Mouse (Mus musculus): ENCODE results near the gene Rpl13. TPM values are rescaled to one million over a fixed set of nuclear protein-coding genes. Genes with fewer than 3 reads are reported as not detected.

The Rpl13 gene
- polyA plus RNA-seq, 1 experiment: 864 TPM

DNA sequence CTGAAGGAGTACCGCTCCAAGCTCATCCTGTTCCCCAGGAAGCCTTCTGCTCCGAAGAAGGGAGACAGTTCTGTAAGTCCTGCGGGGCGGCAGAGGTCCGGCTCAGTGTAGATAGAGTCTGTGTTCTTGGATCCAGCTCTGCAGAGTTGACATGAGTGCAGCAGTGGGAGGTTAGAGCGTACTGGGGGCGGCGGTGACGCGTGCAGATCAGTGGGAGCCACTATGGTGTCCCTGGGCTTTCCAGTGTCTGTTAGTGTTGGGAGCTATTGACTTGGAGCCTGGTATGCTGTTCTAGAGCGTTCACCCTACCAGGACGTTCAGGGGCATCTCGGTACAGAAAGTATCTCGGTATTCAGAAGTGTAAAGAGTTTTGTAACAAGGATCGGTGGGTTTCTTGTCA is 1.1 kb downstream of the Rpl13 start:
- no peak for DNase-seq
- Histone ChIP-seq H3K27ac (ENCODE audit: insufficient read depth, low read length) (no peak overlapping the region), H3K4me1 (ENCODE audit: control insufficient read depth, insufficient read depth, low read length) (0 out of 2 replicates have a peak, but pooled peaks cover 2% of the 10 kb centered on the region), H3K27me3 (ENCODE audit: control insufficient read depth, insufficient read depth, low read length) (no peaks in the 10 kb centered on the region), H3K4me3 (replicated peaks; ENCODE audit: insufficient read depth, low read depth, low read length) (peak overlapping the region; percentile 58)
- no peak for TF ChIP-seq POLR2A (IDR thresholded peaks at IDR 0.05; ENCODE audit: borderline replicate concordance, insufficient read depth, low read length)
- TF ChIP-seq CTCF (IDR thresholded peaks at IDR 0.05; ENCODE audit: borderline replicate concordance, insufficient read depth, low read depth, low read length): no peak
- WGBS: 6% methylated on average over 15 of the region's 15 CpGs

DNA sequence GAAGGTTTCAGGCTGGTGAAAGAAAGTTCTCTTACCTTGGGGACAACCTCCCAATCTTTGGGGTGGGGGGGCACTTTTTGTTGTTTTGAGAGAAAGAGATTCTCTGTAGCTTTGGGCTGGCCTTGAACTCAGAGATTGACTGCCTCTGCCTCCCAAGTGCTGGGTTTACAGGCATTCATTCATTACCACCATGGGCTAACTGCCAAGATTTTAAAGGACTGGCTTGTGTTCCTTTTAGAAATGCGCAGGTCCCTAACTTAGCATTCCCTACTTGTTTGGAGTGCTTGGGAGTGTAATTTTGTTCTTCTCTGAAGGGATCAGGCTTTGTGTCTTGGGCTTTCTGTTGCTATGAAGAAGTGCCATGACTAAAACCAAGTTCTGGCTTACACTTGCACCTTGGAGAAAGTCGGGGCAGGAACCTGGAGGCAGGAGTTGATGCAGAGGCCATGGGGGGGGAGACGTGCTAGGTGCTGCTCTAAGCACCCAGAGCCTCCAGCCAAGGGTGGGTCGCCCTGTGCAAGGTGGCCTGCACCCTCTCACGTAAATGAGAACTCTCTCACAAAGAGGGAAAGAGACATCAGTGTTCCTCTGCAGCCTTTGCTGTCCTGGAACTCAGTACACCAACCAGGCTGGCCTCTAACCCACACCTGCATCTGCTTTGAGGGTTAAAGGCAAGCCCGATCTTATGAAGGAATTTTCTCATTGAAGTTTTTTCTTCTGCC is 2.1 kb downstream of the Rpl13 start:
- Histone ChIP-seq H3K4me1 (ENCODE audit: control insufficient read depth, insufficient read depth, low read length) (0 out of 2 replicates have a peak, but pooled peaks cover 2% of the 10 kb centered on the region), H3K27ac (ENCODE audit: insufficient read depth, low read length) (no peak overlapping the region), H3K27me3 (ENCODE audit: control insufficient read depth, insufficient read depth, low read length) (no peaks in the 10 kb centered on the region), H3K4me3 (replicated peaks; ENCODE audit: insufficient read depth, low read depth, low read length) (no peak overlapping the region)
- DNase-seq: no peak
- 67% methylated on average over 6 of the region's 6 CpGs for WGBS
- TF ChIP-seq CTCF (IDR thresholded peaks at IDR 0.05; ENCODE audit: borderline replicate concordance, insufficient read depth, low read depth, low read length) (no peak), POLR2A (IDR thresholded peaks at IDR 0.05; ENCODE audit: borderline replicate concordance, insufficient read depth, low read length) (no peak)

DNA sequence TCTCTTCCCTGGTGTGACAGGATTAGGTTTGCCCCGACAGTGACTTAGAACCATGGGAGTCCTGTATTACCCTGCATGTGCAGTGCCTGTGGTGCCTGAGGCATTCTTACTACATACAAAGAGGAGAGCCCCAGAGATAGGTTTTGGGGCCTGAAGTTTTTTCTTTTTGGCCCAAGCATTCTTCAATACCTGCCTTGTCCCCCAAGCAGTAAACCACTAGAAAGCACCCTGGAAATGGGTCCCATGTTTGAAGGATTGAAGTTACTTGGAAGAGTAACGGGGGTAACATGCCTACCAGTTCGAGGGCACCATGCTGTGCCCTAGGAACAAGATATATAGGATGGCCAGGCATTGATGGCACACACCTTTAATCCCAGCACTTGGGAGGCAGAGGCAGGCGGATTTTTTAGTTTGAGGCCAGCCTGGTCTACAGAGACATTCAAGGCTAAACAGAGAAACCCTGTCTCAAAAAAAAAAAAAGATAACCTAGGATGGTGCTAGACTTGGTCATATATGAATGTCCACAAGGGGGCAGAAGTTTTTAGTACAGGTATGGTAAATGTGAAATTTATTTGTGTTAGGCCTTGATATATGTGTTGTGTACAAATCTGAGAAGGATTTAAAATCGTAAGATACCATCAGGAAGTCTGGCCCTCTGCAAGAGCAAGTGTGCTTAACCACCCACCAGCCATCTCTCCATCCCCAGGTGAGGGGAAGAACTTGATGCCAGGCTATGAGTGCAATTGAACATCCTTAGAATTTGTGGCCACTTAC is 3.6 kb downstream of the Rpl13 start:
- Histone ChIP-seq H3K4me1 (ENCODE audit: control insufficient read depth, insufficient read depth, low read length) (0 out of 2 replicates have a peak, but pooled peaks cover 2% of the 10 kb centered on the region), H3K27ac (ENCODE audit: insufficient read depth, low read length) (no peak overlapping the region), H3K4me3 (replicated peaks; ENCODE audit: insufficient read depth, low read depth, low read length) (no peak overlapping the region), H3K27me3 (ENCODE audit: control insufficient read depth, insufficient read depth, low read length) (no peaks in the 10 kb centered on the region)
- TF ChIP-seq CTCF (IDR thresholded peaks at IDR 0.05; ENCODE audit: borderline replicate concordance, insufficient read depth, low read depth, low read length): peak; percentile 29; the same call in 1 of the 2 replicates
- no peak for TF ChIP-seq POLR2A (IDR thresholded peaks at IDR 0.05; ENCODE audit: borderline replicate concordance, insufficient read depth, low read length)
- whole genome bisulfite sequencing: 52% methylated on average over 5 of the region's 5 CpGs
- DNase-seq: peak in 1 of 2 experiments; percentile 30

DNA sequence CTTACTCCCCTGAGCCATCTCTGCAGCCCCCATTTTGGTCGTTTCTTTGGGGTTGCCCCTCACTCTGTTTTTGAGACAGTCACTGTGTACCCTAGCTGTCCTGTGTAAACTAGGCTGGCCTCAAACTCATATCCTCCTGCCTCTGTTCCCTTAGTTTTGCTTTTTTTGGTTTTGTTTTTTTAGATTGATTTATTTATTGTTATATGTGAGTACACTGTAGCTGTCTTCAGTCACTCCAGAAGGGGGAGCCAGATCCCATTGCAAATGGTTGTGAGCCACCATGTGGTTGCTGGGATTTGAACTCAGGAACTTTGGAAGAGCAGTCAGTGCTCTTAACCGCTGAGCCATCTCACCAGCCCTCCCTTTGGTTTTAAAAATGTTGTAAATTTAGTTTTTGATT is 4.4 kb downstream of the Rpl13 start:
- peak; percentile 20; the same call in 1 of the 2 replicates for TF ChIP-seq CTCF (IDR thresholded peaks at IDR 0.05; ENCODE audit: borderline replicate concordance, insufficient read depth, low read depth, low read length)
- TF ChIP-seq POLR2A (IDR thresholded peaks at IDR 0.05; ENCODE audit: borderline replicate concordance, insufficient read depth, low read length): no peak
- Histone ChIP-seq H3K4me1 (ENCODE audit: control insufficient read depth, insufficient read depth, low read length) (0 out of 2 replicates have a peak, but pooled peaks cover 2% of the 10 kb centered on the region), H3K27ac (ENCODE audit: insufficient read depth, low read length) (no peak overlapping the region), H3K27me3 (ENCODE audit: control insufficient read depth, insufficient read depth, low read length) (no peaks in the 10 kb centered on the region), H3K4me3 (replicated peaks; ENCODE audit: insufficient read depth, low read depth, low read length) (no peak overlapping the region)
- WGBS: 31% methylated on average over 2 of the region's 2 CpGs
- DNase-seq: no peak

DNA sequence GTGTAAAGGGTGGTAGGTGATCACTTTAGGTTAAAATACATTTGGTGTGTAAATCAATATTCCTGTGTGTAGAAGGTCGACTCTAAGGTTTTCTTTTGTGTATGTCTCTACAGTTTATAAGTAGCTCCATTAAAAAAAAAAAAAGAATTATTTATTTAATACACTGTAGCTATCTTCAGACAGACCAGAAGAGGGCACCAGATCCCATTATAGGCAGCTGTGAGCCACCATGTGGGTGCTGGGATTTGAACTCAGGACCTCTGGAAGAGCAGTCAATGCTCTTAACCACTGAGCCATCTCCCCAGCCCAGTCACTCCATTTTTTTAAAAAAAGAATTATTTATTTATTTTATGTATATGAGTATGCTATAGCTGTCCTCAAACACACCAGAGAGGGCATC is 5.9 kb downstream of the Rpl13 start:
- WGBS: 72% methylated on average over 1 of the region's 1 CpGs
- Histone ChIP-seq H3K4me3 (replicated peaks; ENCODE audit: insufficient read depth, low read depth, low read length) (no peak overlapping the region), H3K27ac (ENCODE audit: insufficient read depth, low read length) (no peak overlapping the region), H3K27me3 (ENCODE audit: control insufficient read depth, insufficient read depth, low read length) (no peaks in the 10 kb centered on the region), H3K4me1 (ENCODE audit: control insufficient read depth, insufficient read depth, low read length) (0 out of 2 replicates have a peak, but pooled peaks cover 2% of the 10 kb centered on the region)
- DNase-seq: no peak
- TF ChIP-seq POLR2A (IDR thresholded peaks at IDR 0.05; ENCODE audit: borderline replicate concordance, insufficient read depth, low read length): no peak
- TF ChIP-seq CTCF (IDR thresholded peaks at IDR 0.05; ENCODE audit: borderline replicate concordance, insufficient read depth, low read depth, low read length): peak; percentile 21; the same call in 1 of the 2 replicates

DNA sequence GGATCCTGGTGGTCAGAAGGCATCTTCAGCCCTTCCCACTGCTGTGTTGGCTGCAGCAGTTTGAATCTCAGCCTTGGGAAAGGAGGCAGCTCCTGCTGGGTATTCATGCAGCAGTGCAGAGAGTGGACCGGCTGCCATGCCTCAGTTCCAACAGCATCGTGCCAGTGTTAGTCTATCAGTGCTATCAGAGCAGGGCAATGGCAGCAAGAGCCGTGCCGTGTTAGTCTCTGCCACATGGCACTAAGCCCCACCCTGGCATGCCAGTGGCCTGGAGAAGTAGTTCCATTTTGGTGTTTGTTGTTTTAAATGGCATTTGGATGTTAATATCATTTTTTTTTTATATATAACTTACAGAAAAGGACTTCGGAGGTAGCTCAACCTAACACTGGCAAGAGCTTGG is 6.8 kb downstream of the Rpl13 start:
- no peak overlapping the region for H3K27ac ChIP-seq (ENCODE audit: insufficient read depth, low read length)
- H3K27me3 ChIP-seq (ENCODE audit: control insufficient read depth, insufficient read depth, low read length): no peaks in the 10 kb centered on the region
- 36% methylated on average over 5 of the region's 5 CpGs for WGBS
- H3K4me3 ChIP-seq (replicated peaks; ENCODE audit: insufficient read depth, low read depth, low read length): no peak overlapping the region
- no peak for TF ChIP-seq POLR2A (IDR thresholded peaks at IDR 0.05; ENCODE audit: borderline replicate concordance, insufficient read depth, low read length)
- no peaks in the 10 kb centered on the region for H3K4me1 ChIP-seq (ENCODE audit: control insufficient read depth, insufficient read depth, low read length)
- no peak for DNase-seq

DNA sequence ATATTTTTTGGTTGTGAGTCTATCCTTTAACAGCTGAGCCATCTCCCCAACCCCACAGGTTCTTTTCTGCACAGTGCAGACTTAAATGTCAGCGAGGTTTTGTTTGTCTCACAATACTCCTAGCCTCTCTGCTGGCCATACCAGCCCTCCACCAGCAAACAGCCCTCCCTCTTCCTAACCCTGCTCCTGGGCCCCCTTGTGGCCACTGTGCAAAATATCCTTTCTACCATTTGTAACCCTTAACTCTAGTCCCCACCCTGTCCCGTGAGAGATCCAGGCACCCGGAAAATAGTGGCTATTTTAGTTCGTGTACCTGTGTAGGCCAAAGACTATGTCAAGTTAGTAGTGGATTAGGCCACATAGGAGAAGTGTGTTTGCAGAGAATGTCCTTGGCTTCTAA is 8.5 kb downstream of the Rpl13 start:
- no peak overlapping the region for H3K4me3 ChIP-seq (replicated peaks; ENCODE audit: insufficient read depth, low read depth, low read length)
- H3K4me1 ChIP-seq (ENCODE audit: control insufficient read depth, insufficient read depth, low read length): no peaks in the 10 kb centered on the region
- 11% methylated on average over 4 of the region's 4 CpGs for WGBS
- H3K27ac ChIP-seq (ENCODE audit: insufficient read depth, low read length): no peak overlapping the region
- no peaks in the 10 kb centered on the region for H3K27me3 ChIP-seq (ENCODE audit: control insufficient read depth, insufficient read depth, low read length)
- peak in 1 of 2 experiments; percentile 34 for DNase-seq
- TF ChIP-seq POLR2A (IDR thresholded peaks at IDR 0.05; ENCODE audit: borderline replicate concordance, insufficient read depth, low read length) (no peak), CTCF (IDR thresholded peaks at IDR 0.05; ENCODE audit: borderline replicate concordance, insufficient read depth, low read depth, low read length) (peak; percentile 69)
